Mouse (Mus musculus): ENCODE results near the gene Gcm1. TPM values are rescaled to one million over a fixed set of nuclear protein-coding genes. Genes with fewer than 3 reads are reported as not detected.
A peak's percentile ranks its signal among the peaks of the same experiment; 100 is the strongest.

Gcm1 gene
- polyA plus RNA-seq, 1 experiment: 3.1 TPM

DNA sequence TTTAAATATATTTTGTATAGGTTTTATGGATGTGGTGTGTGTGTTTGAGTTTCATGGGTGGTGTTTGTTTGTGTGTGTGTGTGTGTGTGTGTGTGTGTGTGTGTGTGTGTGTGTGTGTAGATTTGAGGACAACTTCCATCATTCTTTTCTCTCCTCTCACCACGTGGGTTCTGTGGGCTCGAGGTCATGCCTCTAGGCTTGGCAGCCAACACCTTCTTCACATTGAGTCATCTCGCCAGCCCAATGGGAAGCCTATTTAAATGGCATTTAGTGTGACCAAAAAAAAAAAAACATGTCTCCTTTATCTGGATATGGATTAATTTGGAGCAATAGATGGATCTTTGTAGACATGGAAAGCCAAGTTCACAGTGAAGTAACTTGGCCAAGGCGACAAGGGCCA, 39.7 kb upstream of the Gcm1 start:
- DNase-seq: no peak
- WGBS: 89% methylated on average over 4 of the region's 4 CpGs
- H3K36me3 ChIP-seq (ENCODE audit: control insufficient read depth, insufficient read depth, low read length): no peaks in the 10 kb centered on the region
- no peaks in the 10 kb centered on the region; the same call in 1 of the 2 replicates for H3K4me1 ChIP-seq (ENCODE audit: control insufficient read depth, insufficient read depth, low read length)
- no peak overlapping the region for H3K4me3 ChIP-seq (ENCODE audit: insufficient read depth, low read depth, low read length)
- no peak for TF ChIP-seq CTCF (conservative IDR thresholded peaks at IDR 0.05; ENCODE audit: insufficient read depth, insufficient read length, low read depth, low read length)
- TF ChIP-seq POLR2A (IDR thresholded peaks at IDR 0.05; ENCODE audit: low read depth, low read length): no peak
- H3K27ac ChIP-seq (ENCODE audit: insufficient read depth, low read depth, low read length): no peak overlapping the region
- H3K27me3 ChIP-seq (replicated peaks; ENCODE audit: control insufficient read depth, insufficient read depth, low read length): no peaks in the 10 kb centered on the region

- H3K36me3 ChIP-seq (ENCODE audit: control insufficient read depth, insufficient read depth, low read length): no peaks in the 10 kb centered on the region
- WGBS: 94% methylated on average over 5 of the region's 5 CpGs
- no peaks in the 10 kb centered on the region; the same call in 1 of the 2 replicates for H3K4me1 ChIP-seq (ENCODE audit: control insufficient read depth, insufficient read depth, low read length)
- no peaks in the 10 kb centered on the region for H3K27me3 ChIP-seq (replicated peaks; ENCODE audit: control insufficient read depth, insufficient read depth, low read length)
- H3K27ac ChIP-seq (ENCODE audit: insufficient read depth, low read depth, low read length): no peak overlapping the region
- H3K4me3 ChIP-seq (ENCODE audit: insufficient read depth, low read depth, low read length): no peak overlapping the region
- no peak for TF ChIP-seq CTCF (conservative IDR thresholded peaks at IDR 0.05; ENCODE audit: insufficient read depth, insufficient read length, low read depth, low read length)
- no peak for TF ChIP-seq POLR2A (IDR thresholded peaks at IDR 0.05; ENCODE audit: low read depth, low read length)
- no peak for DNase-seq
These were observed 39.0 kb upstream of the Gcm1 start for GRCm38 (mm10) chr9:78012681-78013080.

- TF ChIP-seq POLR2A (IDR thresholded peaks at IDR 0.05; ENCODE audit: low read depth, low read length): no peak
- peak; percentile 60 for TF ChIP-seq CTCF (conservative IDR thresholded peaks at IDR 0.05; ENCODE audit: insufficient read depth, insufficient read length, low read depth, low read length)
- DNase-seq: peak; percentile 24
- 44% methylated on average over 1 of the region's 1 CpGs for WGBS
These were observed 37.9 kb upstream of the Gcm1 start for GRCm38 (mm10) chr9:78013813-78014212.

DNA sequence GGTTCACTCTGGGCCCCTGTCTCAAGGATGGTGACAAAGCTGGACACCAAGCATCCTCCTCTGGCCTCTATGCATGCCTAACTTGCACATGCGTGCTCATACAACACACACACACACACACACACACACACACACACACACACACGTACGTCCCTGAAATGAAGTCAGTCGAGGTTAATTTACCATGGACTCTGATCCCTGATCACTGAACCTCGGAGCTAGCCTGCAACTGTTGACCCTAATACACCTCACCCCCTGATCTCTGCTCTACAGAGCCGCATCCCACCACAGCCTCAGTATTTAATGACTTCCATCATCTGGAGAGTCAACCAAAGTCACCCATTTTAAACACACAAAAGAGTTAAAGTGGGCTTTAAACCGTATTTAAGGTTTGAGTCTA, 35.9 kb upstream of the Gcm1 start:
- no peaks in the 10 kb centered on the region for H3K27me3 ChIP-seq (replicated peaks; ENCODE audit: control insufficient read depth, insufficient read depth, low read length)
- no peak overlapping the region for H3K27ac ChIP-seq (ENCODE audit: insufficient read depth, low read depth, low read length)
- 52% methylated on average over 7 of the region's 7 CpGs for WGBS
- H3K4me1 ChIP-seq (ENCODE audit: control insufficient read depth, insufficient read depth, low read length): no peaks in the 10 kb centered on the region; the same call in 1 of the 2 replicates
- TF ChIP-seq POLR2A (IDR thresholded peaks at IDR 0.05; ENCODE audit: low read depth, low read length): no peak
- H3K4me3 ChIP-seq (ENCODE audit: insufficient read depth, low read depth, low read length): no peak overlapping the region
- H3K36me3 ChIP-seq (ENCODE audit: control insufficient read depth, insufficient read depth, low read length): no peaks in the 10 kb centered on the region
- peak; percentile 78 for DNase-seq

More at GRCm38 (mm10) chr9:78013813-78014212, 37.9 kb upstream of the Gcm1 start:
- no peak overlapping the region for H3K27ac ChIP-seq (ENCODE audit: insufficient read depth, low read depth, low read length)
- no peaks in the 10 kb centered on the region for H3K36me3 ChIP-seq (ENCODE audit: control insufficient read depth, insufficient read depth, low read length)
- H3K4me1 ChIP-seq (ENCODE audit: control insufficient read depth, insufficient read depth, low read length): no peaks in the 10 kb centered on the region; the same call in 1 of the 2 replicates
- no peaks in the 10 kb centered on the region for H3K27me3 ChIP-seq (replicated peaks; ENCODE audit: control insufficient read depth, insufficient read depth, low read length)
- H3K4me3 ChIP-seq (ENCODE audit: insufficient read depth, low read depth, low read length): no peak overlapping the region

DNA sequence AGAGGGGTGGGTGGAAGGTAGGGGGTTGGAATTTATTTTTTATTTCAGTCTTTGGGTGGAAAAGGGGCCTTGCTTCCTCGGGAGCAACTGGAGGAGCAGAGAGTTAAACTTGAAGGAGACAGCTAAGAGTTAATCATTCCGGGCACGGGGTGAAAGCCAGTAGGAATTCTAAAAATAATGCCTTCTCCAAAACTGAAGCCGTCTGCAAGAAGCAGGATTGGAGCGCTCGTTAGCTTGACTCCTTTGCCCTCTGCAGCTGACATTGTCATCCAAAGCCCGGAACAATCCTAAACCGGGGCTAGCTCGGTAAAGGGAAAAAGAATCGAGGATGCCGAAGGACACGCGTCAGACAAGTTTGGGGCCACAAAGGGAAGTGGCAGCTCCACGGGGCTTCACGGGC, 35.4 kb upstream of the Gcm1 start:
- no peak overlapping the region for H3K27ac ChIP-seq (ENCODE audit: insufficient read depth, low read depth, low read length)
- TF ChIP-seq CTCF (conservative IDR thresholded peaks at IDR 0.05; ENCODE audit: insufficient read depth, insufficient read length, low read depth, low read length): no peak
- TF ChIP-seq POLR2A (IDR thresholded peaks at IDR 0.05; ENCODE audit: low read depth, low read length): no peak
- DNase-seq: peak; percentile 62
- no peaks in the 10 kb centered on the region for H3K36me3 ChIP-seq (ENCODE audit: control insufficient read depth, insufficient read depth, low read length)
- H3K4me3 ChIP-seq (ENCODE audit: insufficient read depth, low read depth, low read length): no peak overlapping the region
- H3K27me3 ChIP-seq (replicated peaks; ENCODE audit: control insufficient read depth, insufficient read depth, low read length): no peaks in the 10 kb centered on the region
- H3K4me1 ChIP-seq (ENCODE audit: control insufficient read depth, insufficient read depth, low read length): peaks cover 4% of the 10 kb centered on the region; the same call in 1 of the 2 replicates
- 22% methylated on average over 15 of the region's 15 CpGs for WGBS

GRCm38 (mm10) chr9:78021256-78021655, 30.5 kb upstream of the Gcm1 start:
- peaks cover 16% of the 10 kb centered on the region for H3K4me1 ChIP-seq (ENCODE audit: control insufficient read depth, insufficient read depth, low read length)

GRCm38 (mm10) chr9:78022187-78022945, 29.4 kb upstream of the Gcm1 start:
- H3K4me3 ChIP-seq (ENCODE audit: insufficient read depth, low read depth, low read length): no peak overlapping the region
- DNase-seq: peak; percentile 55
- 31% methylated on average over 8 of the region's 8 CpGs for WGBS
- H3K4me1 ChIP-seq (ENCODE audit: control insufficient read depth, insufficient read depth, low read length): peaks cover 16% of the 10 kb centered on the region
- no peak for TF ChIP-seq CTCF (conservative IDR thresholded peaks at IDR 0.05; ENCODE audit: insufficient read depth, insufficient read length, low read depth, low read length)
- no peak for TF ChIP-seq POLR2A (IDR thresholded peaks at IDR 0.05; ENCODE audit: low read depth, low read length)
- H3K27ac ChIP-seq (ENCODE audit: insufficient read depth, low read depth, low read length): peak overlapping the region; percentile 31
- no peaks in the 10 kb centered on the region for H3K36me3 ChIP-seq (ENCODE audit: control insufficient read depth, insufficient read depth, low read length)
- H3K27me3 ChIP-seq (replicated peaks; ENCODE audit: control insufficient read depth, insufficient read depth, low read length): no peaks in the 10 kb centered on the region

More at GRCm38 (mm10) chr9:78021256-78021655, 30.5 kb upstream of the Gcm1 start:
- peak; percentile 70 for DNase-seq
- H3K36me3 ChIP-seq (ENCODE audit: control insufficient read depth, insufficient read depth, low read length): no peaks in the 10 kb centered on the region
- no peak overlapping the region for H3K4me3 ChIP-seq (ENCODE audit: insufficient read depth, low read depth, low read length)
- no peak for TF ChIP-seq POLR2A (IDR thresholded peaks at IDR 0.05; ENCODE audit: low read depth, low read length)
- no peak for TF ChIP-seq CTCF (conservative IDR thresholded peaks at IDR 0.05; ENCODE audit: insufficient read depth, insufficient read length, low read depth, low read length)
- H3K27me3 ChIP-seq (replicated peaks; ENCODE audit: control insufficient read depth, insufficient read depth, low read length): no peaks in the 10 kb centered on the region
- 37% methylated on average over 9 of the region's 9 CpGs for whole genome bisulfite sequencing
- no peak overlapping the region; the same call in 1 of the 2 replicates for H3K27ac ChIP-seq (ENCODE audit: insufficient read depth, low read depth, low read length)
